ENCODE assay signal across 20 mouse cellular contexts in genomic region chr2:29873801-29874200, GRCm38 (mm10). TPM values are rescaled to one million over a fixed set of nuclear protein-coding genes. Genes with fewer than 3 reads are reported as not detected.
DNase-seq lines count a peak whose midpoint lies in the region; ATAC-seq and TF ChIP-seq lines count a peak whose summit lies in the region.
"Had no signal": no experiment of that assay in that cellular context is flagged by ENCODE, and none has a peak within 500 bp of the region (broad histone marks: within the 10 kb centered on the region; RNA-seq: fewer than 3 reads in every experiment).

No protein-coding gene starts in this region.

- 94% methylated on average over 4 of the region's 4 CpGs for WGBS in kidney, adult 2 months
- WGBS in midbrain, embryonic 11.5 days: 87% methylated on average over 4 of the region's 4 CpGs
- 93% methylated on average over 4 of the region's 4 CpGs for WGBS in midbrain, embryonic 13.5 days

- no peak overlapping the region for H3K27ac ChIP-seq in kidney, adult 2 months (ENCODE audit: insufficient read depth, low read depth, low read length)
- H3K27ac ChIP-seq in midbrain, embryonic 11.5 days (ENCODE audit: low read depth, low read length): no peak overlapping the region
- no peak overlapping the region for H3K27ac ChIP-seq in midbrain, embryonic 13.5 days
- 0 out of 2 replicates have a peak overlapping the region, but pooled peaks have one; percentile 5 for H3K27ac ChIP-seq in bone marrow macrophage, adult 2 months (ENCODE audit: insufficient read depth, low read depth, low read length)
- H3K27ac ChIP-seq: embryonic facial prominence, embryonic 15.5 days; forebrain, embryonic 10.5 days; heart, embryonic 10.5 days; hindbrain, embryonic 12.5 days; hindbrain, postnatal 0 days had no signal

- H3K9me3 ChIP-seq in midbrain, embryonic 11.5 days (ENCODE audit: control insufficient read depth, low read length): no peaks in the 10 kb centered on the region
- no peaks in the 10 kb centered on the region for H3K9me3 ChIP-seq in midbrain, embryonic 13.5 days
- H3K9me3 ChIP-seq: embryonic facial prominence, embryonic 15.5 days; forebrain, embryonic 10.5 days; G1E; heart, embryonic 10.5 days; hindbrain, embryonic 12.5 days had no signal

- no peaks in the 10 kb centered on the region for H3K36me3 ChIP-seq in kidney, adult 2 months (ENCODE audit: control insufficient read depth, insufficient read depth, low read length)
- H3K36me3 ChIP-seq in midbrain, embryonic 11.5 days (ENCODE audit: control insufficient read depth, insufficient read depth, low read length): peaks cover 6% of the 10 kb centered on the region; the same call in 1 of the 2 replicates
- peaks cover 30% of the 10 kb centered on the region for H3K36me3 ChIP-seq in midbrain, embryonic 13.5 days

- H3K27me3 ChIP-seq in kidney, adult 2 months (replicated peaks; ENCODE audit: control insufficient read depth, insufficient read depth, low read length): no peaks in the 10 kb centered on the region
- H3K27me3 ChIP-seq in midbrain, embryonic 11.5 days (ENCODE audit: control insufficient read depth, insufficient read depth, low read length): no peaks in the 10 kb centered on the region
- no peaks in the 10 kb centered on the region for H3K27me3 ChIP-seq in midbrain, embryonic 13.5 days
- H3K27me3 ChIP-seq: embryonic facial prominence, embryonic 15.5 days; hindbrain, embryonic 12.5 days had no signal

- no peak for TF ChIP-seq CTCF in kidney, adult 2 months (conservative IDR thresholded peaks at IDR 0.05; ENCODE audit: insufficient read depth, insufficient read length, low read depth, low read length)
- TF ChIP-seq CTCF in bone marrow macrophage, adult 2 months (IDR thresholded peaks at IDR 0.05; ENCODE audit: low read depth, low read length): no peak

- H3K4me2 ChIP-seq in midbrain, embryonic 11.5 days: no peak overlapping the region
- no peak overlapping the region for H3K4me2 ChIP-seq in midbrain, embryonic 13.5 days (replicated peaks)
- H3K4me2 ChIP-seq: embryonic facial prominence, embryonic 15.5 days; hindbrain, embryonic 12.5 days had no signal

- H3K4me3 ChIP-seq in kidney, adult 2 months (ENCODE audit: insufficient read depth, low read depth, low read length): no peak overlapping the region
- no peak overlapping the region for H3K4me3 ChIP-seq in midbrain, embryonic 11.5 days (ENCODE audit: low read depth, low read length)
- no peak overlapping the region for H3K4me3 ChIP-seq in midbrain, embryonic 13.5 days (replicated peaks)
- no peak overlapping the region for H3K4me3 ChIP-seq in bone marrow macrophage, adult 2 months (ENCODE audit: insufficient read depth, low read length)
- H3K4me3 ChIP-seq: embryonic facial prominence, embryonic 15.5 days; forebrain, embryonic 10.5 days; heart, embryonic 10.5 days; hindbrain, embryonic 12.5 days had no signal

- peak; percentile 12 for DNase-seq in kidney, adult 2 months
- DNase-seq in kidney, postnatal 36 days: no peak
- DNase-seq in midbrain, embryonic 11.5 days (ENCODE audit: low spot score, missing footprints): peak; percentile 66
- DNase-seq in layer of hippocampus, adult 18-20 months (ENCODE audit: low spot score in 2 of 2): no peak
- DNase-seq: adrenal gland, postnatal 14 days; embryo, embryonic 11 days; heart, adult 18-20 months; heart, postnatal 10 days; heart, postnatal 4 days had no signal

- TF ChIP-seq POLR2A in kidney, adult 2 months (IDR thresholded peaks at IDR 0.05; ENCODE audit: low read depth, low read length): no peak
- TF ChIP-seq POLR2A in bone marrow macrophage, adult 2 months (IDR thresholded peaks at IDR 0.05; ENCODE audit: borderline replicate concordance, low read depth, low read length): no peak

- no peak for ATAC-seq in midbrain, embryonic 11.5 days (ENCODE audit: low FRiP score)
- no peak for ATAC-seq in midbrain, embryonic 13.5 days
- no peak for ATAC-seq in megakaryocyte-erythroid progenitor cell, adult 5-6 weeks (replicated peaks; ENCODE audit: low FRiP score, low TSS enrichment, poor library complexity, severe bottlenecking)
- ATAC-seq: CD4-positive, CD25-positive, alpha-beta regulatory T cell, adult 4 months; forebrain, embryonic 14.5 days; hindbrain, postnatal 0 days had no signal

- H3K4me1 ChIP-seq in kidney, adult 2 months (ENCODE audit: control insufficient read depth, insufficient read depth, low read length): no peaks in the 10 kb centered on the region
- H3K4me1 ChIP-seq in midbrain, embryonic 11.5 days (ENCODE audit: control insufficient read depth, insufficient read depth, low read length): peaks cover 14% of the 10 kb centered on the region
- peaks cover 26% of the 10 kb centered on the region for H3K4me1 ChIP-seq in midbrain, embryonic 13.5 days (replicated peaks)
- peaks cover 20% of the 10 kb centered on the region for H3K4me1 ChIP-seq in bone marrow macrophage, adult 2 months (ENCODE audit: control insufficient read depth, insufficient read depth, low read length)

- H3K9ac ChIP-seq in midbrain, embryonic 11.5 days (ENCODE audit: low read length): no peak overlapping the region
- H3K9ac ChIP-seq in midbrain, embryonic 13.5 days (replicated peaks): no peak overlapping the region
- H3K9ac ChIP-seq: embryonic facial prominence, embryonic 15.5 days; hindbrain, embryonic 12.5 days had no signal

RNA-seq across cellular contexts. Expression of gene Cercam, which starts 4.8 kb away (rescaled TPM):
- 2.3 and 3.3 TPM in 2 replicates for polyA plus RNA-seq in kidney, adult 2 months (2012; rRNA removed)
- polyA plus RNA-seq in midbrain, embryonic 11.5 days (2014; fragmentation: Nextera tagmentation; extraction: Ambion mirVana): 13.4 and 14.0 TPM in 2 replicates
- 14.6 and 20.7 TPM in 2 replicates for polyA plus RNA-seq in midbrain, embryonic 13.5 days (2015; fragmentation: Nextera tagmentation; extraction: Ambion mirVana)
- polyA plus RNA-seq in bone marrow macrophage, adult 2 months (2012; ENCODE audit: insufficient read depth, insufficient read length, missing spikeins): 7.9 and 10.1 TPM in 2 replicates
- total RNA-seq in megakaryocyte-erythroid progenitor cell, adult 5-6 weeks (2014; fragmentation: Nextera tagmentation): 46.4 and 54.8 TPM in 2 replicates
- 13.8 and 22.0 TPM in 2 replicates for total RNA-seq in megakaryocyte-erythroid progenitor cell, adult 5-6 weeks (2017)
- 1 to 10 TPM; 7.5 to 9.0 TPM for total RNA-seq in layer of hippocampus, adult 18-20 months (2021)

RNA-seq across cellular contexts. Expression of gene Odf2, which starts 15.2 kb away (rescaled TPM):
- polyA plus RNA-seq in kidney, adult 2 months (2012; rRNA removed): 17.6 and 21.5 TPM in 2 replicates
- polyA plus RNA-seq in midbrain, embryonic 11.5 days (2014; fragmentation: Nextera tagmentation; extraction: Ambion mirVana): 79.4 and 86.7 TPM in 2 replicates
- 74.4 and 76.0 TPM in 2 replicates for polyA plus RNA-seq in midbrain, embryonic 13.5 days (2015; fragmentation: Nextera tagmentation; extraction: Ambion mirVana)
- polyA plus RNA-seq in bone marrow macrophage, adult 2 months (2012; ENCODE audit: insufficient read depth, insufficient read length, missing spikeins): 49.8 and 50.6 TPM in 2 replicates
- 78.3 and 82.5 TPM in 2 replicates for total RNA-seq in megakaryocyte-erythroid progenitor cell, adult 5-6 weeks (2014; fragmentation: Nextera tagmentation)
- total RNA-seq in megakaryocyte-erythroid progenitor cell, adult 5-6 weeks (2017): 70.1 and 83.6 TPM in 2 replicates
- total RNA-seq in layer of hippocampus, adult 18-20 months (2021): 10 to 100 TPM; 87.0 to 88.7 TPM

RNA-seq across cellular contexts. Expression of gene Urm1, which starts 53.9 kb away (rescaled TPM):
- polyA plus RNA-seq in kidney, adult 2 months (2012; rRNA removed): 43.9 and 48.1 TPM in 2 replicates
- polyA plus RNA-seq in midbrain, embryonic 11.5 days (2014; fragmentation: Nextera tagmentation; extraction: Ambion mirVana): 18.5 and 21.5 TPM in 2 replicates
- polyA plus RNA-seq in midbrain, embryonic 13.5 days (2015; fragmentation: Nextera tagmentation; extraction: Ambion mirVana): 21.4 and 23.1 TPM in 2 replicates
- polyA plus RNA-seq in bone marrow macrophage, adult 2 months (2012; ENCODE audit: insufficient read depth, insufficient read length, missing spikeins): 27.7 and 37.4 TPM in 2 replicates
- total RNA-seq in megakaryocyte-erythroid progenitor cell, adult 5-6 weeks (2014; fragmentation: Nextera tagmentation): 14.4 and 32.5 TPM in 2 replicates
- 15.8 and 24.9 TPM in 2 replicates for total RNA-seq in megakaryocyte-erythroid progenitor cell, adult 5-6 weeks (2017)
- 10 to 100 TPM; 44.5 to 50.7 TPM for total RNA-seq in layer of hippocampus, adult 18-20 months (2021)

Comparison
In these comparisons a context has a peak if more than half of its experiments do, and no peak if none do; other contexts are left out.
1. DNase-seq: peak in kidney, adult 2 months (single experiment) and midbrain, embryonic 11.5 days (single experiment); none in kidney, postnatal 36 days (0 of 2) and layer of hippocampus, adult 18-20 months (0 of 2).